Mouse (Mus musculus): ENCODE data around the gene Tctn1. TPM values are rescaled to one million over a fixed set of nuclear protein-coding genes. Genes with fewer than 3 reads are reported as not detected.

Gene Tctn1
- polyA plus RNA-seq, 1 experiment from 2014 or later = 4.8 TPM

- no peak for ATAC-seq (ENCODE audit: low FRiP score)
These were observed 22.8 kb upstream of the Tctn1 start for GRCm38 (mm10) chr5:122287026-122287425.

GRCm38 (mm10) chr5:122286191-122286590 is 21.9 kb upstream of the Tctn1 start:
- peak overlapping the region; percentile 11; the same call in 1 of the 2 replicates for H3K4me2 ChIP-seq
- H3K9me3 ChIP-seq (ENCODE audit: control insufficient read depth, low read length) = no peaks in the 10 kb centered on the region; the same call in 1 of the 2 replicates
- no peak overlapping the region for H3K9ac ChIP-seq (ENCODE audit: low read length)
- WGBS = 86% methylated on average over 10 of the region's 10 CpGs
- no peaks in the 10 kb centered on the region for H3K36me3 ChIP-seq (ENCODE audit: control insufficient read depth, insufficient read depth, low read length)
- H3K27me3 ChIP-seq (ENCODE audit: control insufficient read depth, insufficient read depth, low read length) = no peaks in the 10 kb centered on the region
- DNase-seq (ENCODE audit: low spot score, missing footprints) = no peak
- H3K4me3 ChIP-seq (ENCODE audit: low read depth, low read length) = no peak overlapping the region
- H3K4me1 ChIP-seq (ENCODE audit: control insufficient read depth, insufficient read depth, low read length) = peaks cover 15% of the 10 kb centered on the region
- no peak overlapping the region for H3K27ac ChIP-seq (ENCODE audit: low read depth, low read length)
- no peak for ATAC-seq (ENCODE audit: low FRiP score)

More at GRCm38 (mm10) chr5:122287026-122287425, 22.8 kb upstream of the Tctn1 start:
- Histone ChIP-seq H3K36me3 (ENCODE audit: control insufficient read depth, insufficient read depth, low read length) (no peaks in the 10 kb centered on the region), H3K4me1 (ENCODE audit: control insufficient read depth, insufficient read depth, low read length) (peaks cover 15% of the 10 kb centered on the region), H3K4me2 (no peak overlapping the region), H3K9ac (ENCODE audit: low read length) (no peak overlapping the region), H3K4me3 (ENCODE audit: low read depth, low read length) (no peak overlapping the region), H3K9me3 (ENCODE audit: control insufficient read depth, low read length) (no peaks in the 10 kb centered on the region; the same call in 1 of the 2 replicates), H3K27ac (ENCODE audit: low read depth, low read length) (no peak overlapping the region), H3K27me3 (ENCODE audit: control insufficient read depth, insufficient read depth, low read length) (no peaks in the 10 kb centered on the region)
- 91% methylated on average over 4 of the region's 4 CpGs for WGBS
- DNase-seq (ENCODE audit: low spot score, missing footprints) = no peak

GRCm38 (mm10) chr5:122285767-122286150 is 21.5 kb upstream of the Tctn1 start:
- Histone ChIP-seq H3K4me3 (ENCODE audit: low read depth, low read length) (peak overlapping the region; percentile 99), H3K4me2 (peak overlapping the region; percentile 98), H3K4me1 (ENCODE audit: control insufficient read depth, insufficient read depth, low read length) (peaks cover 15% of the 10 kb centered on the region), H3K9me3 (ENCODE audit: control insufficient read depth, low read length) (no peaks in the 10 kb centered on the region; the same call in 1 of the 2 replicates), H3K27me3 (ENCODE audit: control insufficient read depth, insufficient read depth, low read length) (no peaks in the 10 kb centered on the region), H3K9ac (ENCODE audit: low read length) (no peak overlapping the region), H3K36me3 (ENCODE audit: control insufficient read depth, insufficient read depth, low read length) (no peaks in the 10 kb centered on the region), H3K27ac (ENCODE audit: low read depth, low read length) (no peak overlapping the region)
- no peak for DNase-seq (ENCODE audit: low spot score, missing footprints)
- WGBS = 65% methylated on average over 7 of the region's 7 CpGs
- no peak for ATAC-seq (ENCODE audit: low FRiP score)

DNA sequence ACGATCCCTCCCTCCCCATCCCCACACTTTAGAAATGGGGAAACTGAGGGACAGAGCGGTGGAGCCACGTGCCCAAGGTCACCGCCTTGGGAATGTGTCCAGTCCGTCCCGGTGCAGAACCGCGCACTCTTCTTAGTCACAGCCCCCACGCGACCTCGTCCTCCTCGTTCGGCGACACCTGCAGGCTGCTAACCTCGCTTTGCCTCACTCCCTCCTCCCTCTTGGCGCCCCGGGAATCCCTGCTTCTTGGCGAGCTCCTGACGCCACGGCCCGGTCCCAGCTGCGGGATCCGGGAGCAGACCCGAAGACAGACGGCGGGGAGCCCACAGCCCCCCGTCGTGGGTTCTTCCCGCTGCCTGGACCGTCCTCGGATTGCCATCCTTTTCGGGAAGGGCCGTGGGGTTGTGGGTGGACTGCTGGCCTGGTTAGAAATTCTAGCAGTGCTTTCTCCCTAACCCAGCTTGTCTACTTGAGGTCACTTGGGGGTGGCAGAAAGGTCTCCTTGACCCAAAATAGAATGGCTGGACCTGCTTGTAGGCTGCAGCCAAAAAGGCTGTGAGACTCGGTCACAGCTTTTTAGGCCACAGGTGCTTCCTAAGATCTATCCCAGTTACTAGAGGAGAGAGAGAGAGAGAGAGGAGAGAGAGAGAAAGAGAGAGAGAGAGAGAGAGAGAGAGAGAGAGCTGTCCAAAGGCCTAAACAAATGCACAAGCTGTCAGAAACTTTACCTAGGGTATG is 20.9 kb upstream of the Tctn1 start:
- H3K4me2 ChIP-seq = peak overlapping the region; percentile 98
- H3K27me3 ChIP-seq (ENCODE audit: control insufficient read depth, insufficient read depth, low read length) = no peaks in the 10 kb centered on the region
- peak overlapping the region; percentile 99 for H3K4me3 ChIP-seq (ENCODE audit: low read depth, low read length)
- peak; percentile 60 for ATAC-seq (ENCODE audit: low FRiP score)
- H3K9ac ChIP-seq (ENCODE audit: low read length) = peak overlapping the region; percentile 88
- H3K9me3 ChIP-seq (ENCODE audit: control insufficient read depth, low read length) = no peaks in the 10 kb centered on the region; the same call in 1 of the 2 replicates
- no peak overlapping the region for H3K27ac ChIP-seq (ENCODE audit: low read depth, low read length)
- 1% methylated on average over 34 of the region's 34 CpGs for WGBS
- H3K36me3 ChIP-seq (ENCODE audit: control insufficient read depth, insufficient read depth, low read length) = no peaks in the 10 kb centered on the region
- H3K4me1 ChIP-seq (ENCODE audit: control insufficient read depth, insufficient read depth, low read length) = peaks cover 15% of the 10 kb centered on the region
- DNase-seq (ENCODE audit: low spot score, missing footprints) = no peak

GRCm38 (mm10) chr5:122284183-122285028 is 20.1 kb upstream of the Tctn1 start, which contains the start of gene Pptc7:
TSS of gene Pptc7 (plus strand) at chr5:122284365.
- Histone ChIP-seq H3K9ac (ENCODE audit: low read length) (peak within 1 kb of the TSS; percentile 88), H3K27me3 (ENCODE audit: control insufficient read depth, insufficient read depth, low read length) (no peaks in the 10 kb centered on the region), H3K9me3 (ENCODE audit: control insufficient read depth, low read length) (no peaks in the 10 kb centered on the region), H3K27ac (ENCODE audit: low read depth, low read length) (peak within 1 kb of the TSS; percentile 78), H3K4me3 (ENCODE audit: low read depth, low read length) (peak within 1 kb of the TSS; percentile 99), H3K36me3 (ENCODE audit: control insufficient read depth, insufficient read depth, low read length) (no peaks in the 10 kb centered on the region), H3K4me1 (ENCODE audit: control insufficient read depth, insufficient read depth, low read length) (peaks cover 15% of the 10 kb centered on the region), H3K4me2 (peak within 1 kb of the TSS; percentile 98)
- peak; percentile 96 for ATAC-seq (ENCODE audit: low FRiP score)
- DNase-seq (ENCODE audit: low spot score, missing footprints) = peak; percentile 99
- under 1% methylated on average over 87 of the region's 114 CpGs for WGBS

- H3K27ac ChIP-seq (ENCODE audit: low read depth, low read length) = no peak overlapping the region
- no peaks in the 10 kb centered on the region for H3K27me3 ChIP-seq (ENCODE audit: control insufficient read depth, insufficient read depth, low read length)
- H3K4me2 ChIP-seq = peak overlapping the region; percentile 98
- H3K4me3 ChIP-seq (ENCODE audit: low read depth, low read length) = peak overlapping the region; percentile 99; the same call in 1 of the 2 replicates
- no peaks in the 10 kb centered on the region for H3K9me3 ChIP-seq (ENCODE audit: control insufficient read depth, low read length)
- DNase-seq (ENCODE audit: low spot score, missing footprints) (no peak), ATAC-seq (ENCODE audit: low FRiP score) (peak; percentile 12; the same call in 1 of the 2 replicates)
- no peaks in the 10 kb centered on the region for H3K36me3 ChIP-seq (ENCODE audit: control insufficient read depth, insufficient read depth, low read length)
- peaks cover 15% of the 10 kb centered on the region for H3K4me1 ChIP-seq (ENCODE audit: control insufficient read depth, insufficient read depth, low read length)
- no peak overlapping the region for H3K9ac ChIP-seq (ENCODE audit: low read length)
- 36% methylated on average over 2 of the region's 2 CpGs for WGBS
These were observed 19.5 kb upstream of the Tctn1 start for GRCm38 (mm10) chr5:122283828-122284182.

GRCm38 (mm10) chr5:122280827-122281462 is 16.7 kb upstream of the Tctn1 start:
- H3K4me1 ChIP-seq (ENCODE audit: control insufficient read depth, insufficient read depth, low read length) = peaks cover 11% of the 10 kb centered on the region
- WGBS = 42% methylated on average over 19 of the region's 19 CpGs

DNA sequence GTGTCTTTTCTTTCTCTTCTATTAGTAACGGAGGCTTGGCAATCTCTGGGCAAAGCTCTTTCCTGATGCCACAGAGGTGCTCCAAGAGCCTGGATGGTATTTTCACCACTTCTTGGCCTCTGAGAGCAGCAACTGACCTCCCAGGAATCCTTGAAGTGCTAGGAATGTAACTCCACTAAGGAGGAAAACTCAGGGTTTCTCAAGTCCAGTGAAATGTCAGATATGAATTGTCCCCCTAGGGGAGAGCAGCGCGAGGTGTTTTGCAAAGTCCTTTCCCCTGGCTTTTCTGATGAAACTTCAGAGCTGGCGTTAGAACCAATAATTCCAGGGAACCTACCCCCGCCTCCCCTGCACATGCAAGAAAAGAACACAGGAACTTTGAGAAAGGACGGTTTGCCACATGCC is 16.2 kb upstream of the Tctn1 start:
- peaks cover 5% of the 10 kb centered on the region for H3K4me1 ChIP-seq (ENCODE audit: control insufficient read depth, insufficient read depth, low read length)
- DNase-seq (ENCODE audit: low spot score, missing footprints) = no peak
- 49% methylated on average over 6 of the region's 6 CpGs for WGBS
- no peaks in the 10 kb centered on the region for H3K36me3 ChIP-seq (ENCODE audit: control insufficient read depth, insufficient read depth, low read length)
- no peak for ATAC-seq (ENCODE audit: low FRiP score)
- H3K4me2 ChIP-seq = no peak overlapping the region
- H3K27me3 ChIP-seq (ENCODE audit: control insufficient read depth, insufficient read depth, low read length) = no peaks in the 10 kb centered on the region
- no peaks in the 10 kb centered on the region for H3K9me3 ChIP-seq (ENCODE audit: control insufficient read depth, low read length)
- no peak overlapping the region for H3K4me3 ChIP-seq (ENCODE audit: low read depth, low read length)
- H3K27ac ChIP-seq (ENCODE audit: low read depth, low read length) = no peak overlapping the region
- H3K9ac ChIP-seq (ENCODE audit: low read length) = no peak overlapping the region

More at GRCm38 (mm10) chr5:122280827-122281462, 16.7 kb upstream of the Tctn1 start:
- Histone ChIP-seq H3K9me3 (ENCODE audit: control insufficient read depth, low read length) (no peaks in the 10 kb centered on the region), H3K4me3 (ENCODE audit: low read depth, low read length) (no peak overlapping the region), H3K36me3 (ENCODE audit: control insufficient read depth, insufficient read depth, low read length) (no peaks in the 10 kb centered on the region), H3K9ac (ENCODE audit: low read length) (no peak overlapping the region), H3K27ac (ENCODE audit: low read depth, low read length) (no peak overlapping the region), H3K27me3 (ENCODE audit: control insufficient read depth, insufficient read depth, low read length) (no peaks in the 10 kb centered on the region), H3K4me2 (no peak overlapping the region)
- no peak for ATAC-seq (ENCODE audit: low FRiP score)
- DNase-seq (ENCODE audit: low spot score, missing footprints) = no peak
